ENCODE assay signal across 8 mouse cellular contexts in the genomic region with DNA sequence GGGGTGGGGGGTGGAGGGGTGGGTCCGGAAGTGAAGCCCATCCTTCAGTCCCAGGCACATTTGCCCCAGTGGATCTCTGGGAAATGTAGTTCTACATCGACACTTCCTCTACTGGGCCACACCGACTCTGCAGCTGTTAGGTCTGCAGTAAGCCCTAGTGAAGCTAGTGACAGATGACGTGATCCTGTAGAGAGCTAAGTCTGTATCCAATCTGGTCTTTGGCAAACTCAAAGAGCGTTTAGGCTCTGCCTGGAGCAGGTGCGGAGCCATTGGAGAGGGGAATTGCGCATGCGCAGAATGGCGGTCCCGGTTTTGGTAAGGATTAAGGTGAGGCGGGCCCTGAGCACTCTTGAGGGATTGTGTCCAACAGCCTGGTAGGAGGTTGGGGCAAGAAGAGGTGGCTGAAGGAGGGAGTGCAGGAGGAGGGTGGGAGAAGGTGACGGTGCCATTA. TPM values are rescaled to one million over a fixed set of nuclear protein-coding genes. Genes with fewer than 3 reads are reported as not detected.
DNase-seq lines count a peak whose midpoint lies in the region; ATAC-seq and TF ChIP-seq lines count a peak whose summit lies in the region.

A gene (plus strand): TSS at position 102 of the 451 bp plus-strand sequence.

- H3K4me3 ChIP-seq in embryonic facial prominence, embryonic 10.5 days: peak within 1 kb of the TSS; percentile 77
- H3K4me3 ChIP-seq in intestine, postnatal 0 days (ENCODE audit: low read depth, low read length): peak within 1 kb of the TSS; percentile 70
- H3K4me3 ChIP-seq in midbrain, embryonic 10.5 days: peak within 1 kb of the TSS; percentile 77

- no peaks in the 10 kb centered on the region for H3K27me3 ChIP-seq in embryonic facial prominence, embryonic 10.5 days (replicated peaks; ENCODE audit: low read depth, poor library complexity, severe bottlenecking)
- H3K27me3 ChIP-seq in intestine, postnatal 0 days (replicated peaks; ENCODE audit: control insufficient read depth, insufficient read depth, low read length): no peaks in the 10 kb centered on the region
- no peaks in the 10 kb centered on the region for H3K27me3 ChIP-seq in midbrain, embryonic 10.5 days (ENCODE audit: low read depth, poor library complexity, severe bottlenecking)

- H3K9ac ChIP-seq in intestine, postnatal 0 days (ENCODE audit: low read depth, low read length): peak within 1 kb of the TSS; percentile 60

- intact Hi-C loops in left cerebral cortex, postnatal 36 days (cut with DNase I): loop anchor here (2.0 to 10.0 kb wide), 3 partner anchors 25 to 1745 kb away; a partner anchor contains a TSS

- under 1% methylated on average over 12 of the region's 12 CpGs for WGBS in embryonic facial prominence, embryonic 10.5 days
- WGBS in intestine, postnatal 0 days: under 1% methylated on average over 12 of the region's 12 CpGs
- under 1% methylated on average over 12 of the region's 12 CpGs for WGBS in midbrain, embryonic 10.5 days

- peak; percentile 52 for ATAC-seq in granulocyte monocyte progenitor cell, adult 5-6 weeks (replicated peaks; ENCODE audit: poor library complexity, severe bottlenecking)
- ATAC-seq in intestine, postnatal 0 days: peak; percentile 31

- no peaks in the 10 kb centered on the region; the same call in 1 of the 2 replicates for H3K9me3 ChIP-seq in embryonic facial prominence, embryonic 10.5 days
- H3K9me3 ChIP-seq in intestine, postnatal 0 days (ENCODE audit: control insufficient read depth): no peaks in the 10 kb centered on the region
- no peaks in the 10 kb centered on the region for H3K9me3 ChIP-seq in midbrain, embryonic 10.5 days (replicated peaks)

- TF ChIP-seq CTCF in intestine, postnatal 0 days (IDR thresholded peaks at IDR 0.05; ENCODE audit: low read depth): no peak

- peak within 1 kb of the TSS; percentile 87 for H3K27ac ChIP-seq in embryonic facial prominence, embryonic 10.5 days (replicated peaks)
- peak within 1 kb of the TSS; percentile 70 for H3K27ac ChIP-seq in intestine, postnatal 0 days (ENCODE audit: low read depth, low read length)
- peak within 1 kb of the TSS; percentile 90 for H3K27ac ChIP-seq in midbrain, embryonic 10.5 days (replicated peaks)

- H3K4me2 ChIP-seq in intestine, postnatal 0 days (replicated peaks; ENCODE audit: low read depth): peak within 1 kb of the TSS; percentile 80

- H3K36me3 ChIP-seq in embryonic facial prominence, embryonic 10.5 days (replicated peaks): peaks cover 50% of the 10 kb centered on the region
- peaks cover 22% of the 10 kb centered on the region for H3K36me3 ChIP-seq in intestine, postnatal 0 days (ENCODE audit: control insufficient read depth, insufficient read depth)
- peaks cover 51% of the 10 kb centered on the region for H3K36me3 ChIP-seq in midbrain, embryonic 10.5 days

- H3K4me1 ChIP-seq in embryonic facial prominence, embryonic 10.5 days: peaks cover 24% of the 10 kb centered on the region
- H3K4me1 ChIP-seq in intestine, postnatal 0 days (replicated peaks; ENCODE audit: control insufficient read depth, insufficient read depth, low read length): no peaks in the 10 kb centered on the region
- H3K4me1 ChIP-seq in midbrain, embryonic 10.5 days: peaks cover 22% of the 10 kb centered on the region

- peak; percentile 92 for DNase-seq in adrenal gland, postnatal 10 days
- DNase-seq in embryonic facial prominence, embryonic 10.5 days (ENCODE audit: low spot score): peak; percentile 88
- DNase-seq in left cerebral cortex, postnatal 36 days (ENCODE audit: low spot score in 2 of 2): peak; percentile 90 to 93
- peak; percentile 86 for DNase-seq in midbrain, embryonic 10.5 days (ENCODE audit: low spot score)
- DNase-seq in right cerebral cortex, postnatal 4 days: peak; percentile 96
- DNase-seq in yolk sac, embryonic 10.5 days (ENCODE audit: low spot score): peak; percentile 90

RNA-seq across cellular contexts. Expression of the gene that starts here (rescaled TPM):
- total RNA-seq in adrenal gland, postnatal 10 days (2021): 1 to 10 TPM; 3.8 to 5.1 TPM
- polyA plus RNA-seq in embryonic facial prominence, embryonic 10.5 days (2016; fragmentation: Nextera tagmentation; extraction: Ambion mirVana): 5.5 and 5.7 TPM in 2 replicates
- total RNA-seq in granulocyte monocyte progenitor cell, adult 5-6 weeks (2014; fragmentation: Nextera tagmentation): 6.4 and 8.4 TPM in 2 replicates
- total RNA-seq in granulocyte monocyte progenitor cell, adult 5-6 weeks (2017): 3.3 and 9.3 TPM in 2 replicates
- 2.0 TPM in 2 replicates for polyA plus RNA-seq in intestine, postnatal 0 days (2015; fragmentation: Nextera tagmentation; extraction: Ambion mirVana)
- 10 to 100 TPM; 15.4 to 18.8 TPM for total RNA-seq in left cerebral cortex, postnatal 36 days (2021)
- 6.0 and 7.9 TPM in 2 replicates for polyA plus RNA-seq in midbrain, embryonic 10.5 days (2016; fragmentation: Nextera tagmentation; extraction: Ambion mirVana)

Comparison
In these comparisons a context has a peak if more than half of its experiments do, and no peak if none do; other contexts are left out.
1. Peak in every context shown above with its lines: DNase-seq, ATAC-seq, H3K4me3 ChIP-seq and H3K27ac ChIP-seq.